Mouse (Mus musculus): Measurements from ENCODE around the gene Fus.

DNA sequence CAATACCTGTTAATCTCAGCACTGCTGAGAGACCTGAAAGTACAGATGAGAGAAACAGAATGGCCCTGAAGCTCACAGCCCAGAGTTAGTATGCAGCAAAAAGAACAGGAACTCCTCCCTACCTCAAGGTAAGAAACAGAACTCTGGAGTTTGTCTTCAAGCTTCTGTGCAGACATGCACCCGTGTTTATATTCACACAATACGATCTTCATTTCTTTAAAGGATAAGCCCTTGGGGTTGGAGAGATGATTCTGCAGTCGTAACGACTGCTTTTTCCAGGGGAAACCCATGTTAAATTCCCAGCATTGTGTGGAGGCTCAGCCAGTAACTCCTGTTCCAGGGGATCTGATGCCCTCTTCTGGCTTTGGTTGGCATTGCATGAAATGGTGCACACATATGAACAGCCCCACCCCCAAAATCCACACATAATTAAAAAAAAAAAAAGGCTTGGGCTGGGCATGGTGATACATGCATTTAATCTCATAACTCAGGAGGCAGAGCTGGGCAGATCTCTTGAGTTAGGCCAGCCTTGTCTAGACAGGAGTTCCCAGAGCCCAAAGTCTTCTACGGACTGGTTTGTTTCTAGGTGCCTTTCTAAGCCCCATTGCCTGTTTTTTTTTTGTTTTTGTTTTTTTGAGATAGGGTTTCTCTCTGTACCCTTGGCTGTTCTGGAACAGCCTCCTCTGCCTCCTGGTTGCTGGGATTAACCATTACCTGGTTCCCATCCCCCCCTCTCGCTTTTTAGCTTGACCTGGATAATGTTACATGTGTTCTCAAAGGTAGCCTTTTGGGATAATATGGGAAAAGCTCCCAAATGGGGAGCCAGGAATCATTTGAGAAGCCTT, 24.6 kb downstream of the Fus start:
- TF ChIP-seq POLR2A (IDR thresholded peaks at IDR 0.05; ENCODE audit: extremely low read depth, insufficient read depth, low read length) (no peak), CTCF (IDR thresholded peaks at IDR 0.05; ENCODE audit: low read depth, low read length) (peak; percentile 65; the same call in 1 of the 2 replicates)

All from liver, adult 2 months (tissue).